In the genomic region with DNA sequence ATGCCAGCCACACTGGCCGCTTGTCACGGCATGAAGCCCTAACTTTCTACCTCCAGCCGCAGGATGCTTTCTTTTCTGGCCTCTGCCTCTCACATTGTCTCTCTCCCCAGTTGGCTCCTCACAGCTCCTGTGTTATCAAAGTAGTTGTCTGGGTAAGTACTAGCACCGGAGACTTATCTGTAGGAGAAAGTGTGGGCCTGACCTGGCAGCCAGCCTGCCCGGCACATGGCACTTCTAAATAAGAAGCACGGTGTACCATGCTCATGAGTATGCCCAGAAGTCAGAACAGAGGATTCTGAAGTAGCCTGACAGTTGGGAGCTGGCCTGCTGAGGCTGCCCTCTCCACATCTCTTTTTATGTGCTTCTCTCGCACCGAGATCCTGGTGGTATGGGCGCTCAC, we compare ENCODE assay signal across 21 mouse cellular contexts. TPM values are rescaled to one million over a fixed set of nuclear protein-coding genes. Genes with fewer than 3 reads are reported as not detected.
A peak's percentile ranks its signal among the peaks of the same experiment; 100 is the strongest.
DNase-seq lines count a peak whose midpoint lies in the region; ATAC-seq lines count a peak whose summit lies in the region.
"Had no signal": no experiment of that assay in that cellular context is flagged by ENCODE, and none has a peak within 500 bp of the region (broad histone marks: within the 10 kb centered on the region; RNA-seq: fewer than 3 reads in every experiment).

No protein-coding gene starts in this region.

- no peaks in the 10 kb centered on the region for H3K36me3 ChIP-seq in heart, embryonic 16.5 days (ENCODE audit: control insufficient read depth, insufficient read depth)
- H3K36me3 ChIP-seq: limb, embryonic 13.5 days; lung, embryonic 15.5 days; neural tube, embryonic 13.5 days had no signal

- no peak overlapping the region for H3K4me2 ChIP-seq in heart, embryonic 16.5 days (ENCODE audit: low read depth, low read length)
- H3K4me2 ChIP-seq: hindbrain, embryonic 14.5 days; limb, embryonic 13.5 days; lung, embryonic 15.5 days; midbrain, embryonic 11.5 days; neural tube, embryonic 13.5 days had no signal

- H3K27me3 ChIP-seq in heart, embryonic 16.5 days (ENCODE audit: control insufficient read depth, insufficient read depth, low read length), result no peaks in the 10 kb centered on the region
- H3K27me3 ChIP-seq: limb, embryonic 13.5 days; lung, embryonic 15.5 days; neural tube, embryonic 13.5 days had no signal

- 0 out of 2 replicates have a peak overlapping the region, but pooled peaks have one; percentile 23 for H3K27ac ChIP-seq in heart, embryonic 16.5 days (ENCODE audit: low read length)
- H3K27ac ChIP-seq: hindbrain, embryonic 14.5 days; limb, embryonic 13.5 days; lung, embryonic 15.5 days; neural tube, embryonic 13.5 days had no signal

- ATAC-seq in heart, embryonic 16.5 days (replicated peaks; ENCODE audit: extremely low read depth, insufficient read depth, low FRiP score), result 0 out of 2 replicates have a peak, but pooled peaks have one; percentile 16
- peak; percentile 62 for ATAC-seq in erythroblast, adult 5-6 weeks (replicated peaks; ENCODE audit: low FRiP score, poor library complexity, severe bottlenecking)
- ATAC-seq in megakaryocyte progenitor cell, adult 5-6 weeks (replicated peaks; ENCODE audit: poor library complexity), result peak; percentile 71
- no peak for ATAC-seq in activated CD4-positive, CD25-positive, alpha-beta regulatory T cell, adult 4 months

- WGBS in heart, embryonic 16.5 days, result 46% methylated on average over 9 of the region's 9 CpGs

- DNase-seq in heart, adult 11 months, result no peak
- peak; percentile 39 for DNase-seq in spleen, adult 12 weeks (ENCODE audit: low spot score)
- no peak for DNase-seq in spleen, adult 18-20 months
- no peak for DNase-seq in right cerebral cortex, adult 18-20 months
- DNase-seq: adrenal gland, adult 8-10 months; cerebellum, adult 9-10 months; kidney, postnatal 36 days; layer of hippocampus, adult 9-11 months; lung, postnatal 4 days; right cerebral cortex, postnatal 14 days; thymus, adult 18-20 months had no signal

- H3K4me1 ChIP-seq in heart, embryonic 16.5 days (ENCODE audit: control insufficient read depth, insufficient read depth, low read length), result peaks cover 10% of the 10 kb centered on the region
- H3K4me1 ChIP-seq: limb, embryonic 13.5 days; neural tube, embryonic 13.5 days had no signal

- no peak overlapping the region for H3K4me3 ChIP-seq in heart, embryonic 16.5 days (ENCODE audit: low read length)
- H3K4me3 ChIP-seq: erythroblast, embryonic 14.5 days; limb, embryonic 13.5 days; lung, embryonic 15.5 days; neural tube, embryonic 13.5 days had no signal

- peak overlapping the region; percentile 42; the same call in 1 of the 2 replicates for H3K9ac ChIP-seq in heart, embryonic 16.5 days (ENCODE audit: low read length)
- H3K9ac ChIP-seq: hindbrain, embryonic 14.5 days; limb, embryonic 13.5 days; lung, embryonic 15.5 days; neural tube, embryonic 13.5 days had no signal

- H3K9me3 ChIP-seq in heart, embryonic 16.5 days (replicated peaks; ENCODE audit: control insufficient read depth, low read length), result no peaks in the 10 kb centered on the region
- H3K9me3 ChIP-seq: limb, embryonic 13.5 days; lung, embryonic 15.5 days; neural tube, embryonic 13.5 days had no signal

RNA-seq across cellular contexts. Expression of gene Slc25a25, which starts 34.9 kb away (rescaled TPM):
- polyA plus RNA-seq in heart, embryonic 16.5 days (2015; fragmentation: Nextera tagmentation; extraction: Ambion mirVana), result 12.2 and 12.8 TPM in 2 replicates
- 2.1 and 6.3 TPM in 2 replicates for total RNA-seq in erythroblast, adult 5-6 weeks (2015; ENCODE audit: low replicate concordance)
- total RNA-seq in erythroblast, adult 5-6 weeks (2017; ENCODE audit: low replicate concordance), result 4.2 and 16.2 TPM in 2 replicates
- 5.2 and 6.4 TPM in 2 replicates for total RNA-seq in megakaryocyte progenitor cell, adult 5-6 weeks (2015)
- total RNA-seq in megakaryocyte progenitor cell, adult 5-6 weeks (2017), result 10.7 and 11.5 TPM in 2 replicates
- polyA plus RNA-seq in activated CD4-positive, CD25-positive, alpha-beta regulatory T cell, adult 4 months (2017; shearing (Covaris generic)), result 1 to 10 TPM; 3.3 to 4.0 TPM

RNA-seq across cellular contexts. Expression of gene Naif1, which starts 35.9 kb away (rescaled TPM):
- 5.1 and 5.6 TPM in 2 replicates for polyA plus RNA-seq in heart, embryonic 16.5 days (2015; fragmentation: Nextera tagmentation; extraction: Ambion mirVana)
- total RNA-seq in erythroblast, adult 5-6 weeks (2015; ENCODE audit: low replicate concordance), result 0.77 and 0.84 TPM in 2 replicates
- total RNA-seq in erythroblast, adult 5-6 weeks (2017; ENCODE audit: low replicate concordance), result 0.98 and 2.1 TPM in 2 replicates
- 1.5 and 1.9 TPM in 2 replicates for total RNA-seq in megakaryocyte progenitor cell, adult 5-6 weeks (2015)
- 3.5 TPM in 2 replicates for total RNA-seq in megakaryocyte progenitor cell, adult 5-6 weeks (2017)
- polyA plus RNA-seq in activated CD4-positive, CD25-positive, alpha-beta regulatory T cell, adult 4 months (2017; shearing (Covaris generic)), result 1 to 10 TPM; 5.2 TPM

RNA-seq across cellular contexts. Expression of gene Fam102a, which starts 49.0 kb away (rescaled TPM):
- 5.8 and 6.6 TPM in 2 replicates for polyA plus RNA-seq in heart, embryonic 16.5 days (2015; fragmentation: Nextera tagmentation; extraction: Ambion mirVana)
- 1.2 and 2.7 TPM in 2 replicates for total RNA-seq in erythroblast, adult 5-6 weeks (2015; ENCODE audit: low replicate concordance)
- 0.28 and 6.5 TPM in 2 replicates for total RNA-seq in erythroblast, adult 5-6 weeks (2017; ENCODE audit: low replicate concordance)
- total RNA-seq in megakaryocyte progenitor cell, adult 5-6 weeks (2015), result 1.9 and 2.9 TPM in 2 replicates
- total RNA-seq in megakaryocyte progenitor cell, adult 5-6 weeks (2017), result 1.9 and 2.2 TPM in 2 replicates
- polyA plus RNA-seq in activated CD4-positive, CD25-positive, alpha-beta regulatory T cell, adult 4 months (2017; shearing (Covaris generic)), result 10 to 100 TPM; 40.3 to 47.5 TPM
